Mouse (Mus musculus): ENCODE results near the gene Pet117.

The Pet117 gene

DNA sequence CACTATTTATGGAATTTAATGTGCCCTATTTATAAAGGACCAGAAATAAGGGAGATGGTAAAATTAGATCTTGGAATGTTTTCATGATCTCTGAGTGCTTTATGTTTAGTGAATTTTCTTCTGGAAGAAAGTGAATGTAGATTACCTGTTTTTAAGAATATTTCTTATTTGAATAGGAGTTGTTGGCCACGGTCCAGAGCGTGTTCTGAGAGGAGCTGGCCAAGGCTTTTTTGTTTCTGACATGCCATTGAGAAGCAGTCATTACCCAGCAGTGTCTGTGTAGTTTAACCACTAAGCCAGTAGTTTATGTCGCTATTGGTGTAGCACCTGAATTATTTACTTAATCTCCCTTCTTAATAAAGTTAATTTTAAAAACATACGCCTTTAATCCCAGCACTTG lies 12.9 kb downstream of the Pet117 start:
- no peak for DNase-seq (ENCODE audit: low read depth, low spot score)

DNA sequence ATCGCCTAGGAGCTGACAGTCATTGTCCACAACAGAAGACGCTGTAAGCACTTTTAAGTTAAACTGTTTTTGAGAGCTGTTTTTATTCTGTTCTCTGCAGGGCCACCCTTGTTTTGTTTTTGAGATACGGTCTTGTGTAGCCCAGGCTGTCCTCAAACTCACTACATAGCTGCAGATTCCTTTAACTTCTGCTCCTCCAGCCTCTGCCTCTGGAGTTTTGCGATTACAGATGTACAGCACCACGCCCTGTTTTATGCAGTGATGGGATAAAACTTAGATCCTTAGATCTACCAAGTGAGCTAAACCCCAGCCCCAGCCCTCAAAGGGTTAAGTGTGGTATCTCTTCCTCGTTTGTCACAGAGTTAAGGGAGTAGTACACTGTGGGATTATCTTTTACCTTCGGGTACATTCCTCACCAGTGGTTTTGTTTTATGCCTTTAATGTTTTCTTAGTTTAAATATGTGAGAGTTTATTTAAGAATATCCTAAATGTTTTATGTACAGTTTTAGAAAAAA lies 13.9 kb downstream of the Pet117 start:
- DNase-seq (ENCODE audit: low read depth, low spot score): no peak

DNA sequence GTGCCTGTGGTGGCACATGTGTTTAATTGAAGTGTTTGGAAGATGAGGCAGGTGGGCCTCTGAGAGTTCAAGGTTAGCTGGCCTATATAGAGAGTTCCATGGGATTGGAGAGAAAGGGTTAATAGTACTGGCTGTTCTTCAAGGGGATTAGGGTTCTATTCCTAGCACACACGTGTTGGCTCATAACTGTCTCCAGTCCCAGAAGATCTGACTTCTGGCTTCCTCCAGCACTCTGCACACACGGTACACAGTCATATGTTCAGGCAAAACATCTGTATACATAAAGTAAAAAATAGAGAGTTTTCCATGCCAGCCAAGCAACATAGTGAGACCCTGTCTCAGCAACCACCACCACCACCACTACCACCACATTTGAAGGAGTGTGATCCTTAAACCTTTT lies 17.5 kb downstream of the Pet117 start:
- peak; percentile 73 for DNase-seq (ENCODE audit: low read depth, low spot score)

DNA sequence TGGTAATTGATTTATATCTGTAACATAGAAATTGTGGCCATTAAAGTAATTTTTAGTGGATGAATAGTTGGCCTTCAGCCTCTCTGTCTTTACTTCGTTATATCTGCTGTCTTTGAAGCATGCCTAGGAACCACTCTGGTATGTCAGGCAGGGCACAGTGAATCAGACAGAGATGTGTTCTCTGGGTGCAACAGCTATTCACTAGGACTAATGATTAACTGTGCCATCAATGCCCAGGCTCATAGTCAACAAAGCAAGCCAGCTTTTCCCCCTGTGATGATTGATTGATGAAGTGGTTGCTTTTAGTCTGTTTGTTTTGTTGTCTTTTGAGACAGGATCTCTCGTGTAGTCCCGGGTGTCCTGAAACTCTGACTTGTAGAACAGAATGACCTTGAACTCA lies 19.6 kb downstream of the Pet117 start:
- DNase-seq (ENCODE audit: low read depth, low spot score): no peak

DNA sequence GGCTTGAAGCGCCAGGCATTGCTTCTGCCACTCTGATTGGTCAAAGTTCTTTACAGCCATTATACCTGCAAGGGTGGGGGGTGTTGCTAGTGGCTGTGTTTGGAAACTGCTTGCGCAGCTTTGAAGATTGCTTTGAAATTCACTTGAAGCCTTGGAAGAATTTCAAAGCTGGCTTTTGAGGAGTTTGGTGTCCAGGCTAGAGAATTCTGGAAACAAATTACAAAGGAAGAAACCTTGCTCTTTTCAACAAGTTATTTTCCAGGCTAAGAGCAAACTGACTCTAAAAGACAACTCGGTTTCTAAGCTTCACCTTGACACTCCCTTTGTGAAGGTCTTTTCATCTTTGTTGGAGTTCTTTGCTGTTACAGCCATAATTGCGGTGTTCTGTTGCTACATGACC lies 30.7 kb downstream of the Pet117 start:
- DNase-seq (ENCODE audit: low read depth, low spot score): no peak

DNA sequence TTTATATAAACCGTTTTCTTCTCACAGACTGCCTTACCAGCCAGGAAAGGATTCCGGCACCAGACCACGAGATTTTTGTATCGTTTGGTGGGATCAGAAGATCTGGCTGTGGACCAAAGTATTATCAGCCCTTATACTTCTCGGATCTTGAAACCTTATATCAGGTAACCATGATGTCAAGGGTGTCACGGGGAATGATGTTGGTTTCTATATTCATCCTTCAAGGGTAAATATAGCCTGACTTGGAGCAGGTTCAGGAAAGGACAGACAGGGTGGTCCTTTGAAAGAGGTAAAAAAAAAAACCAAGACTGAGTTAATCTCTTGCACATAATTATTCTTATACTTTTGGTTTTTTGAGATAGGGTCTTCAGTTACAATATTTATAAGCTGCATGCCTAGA lies 31.9 kb downstream of the Pet117 start:
- peak; percentile 56 for DNase-seq (ENCODE audit: low read depth, low spot score)

DNA sequence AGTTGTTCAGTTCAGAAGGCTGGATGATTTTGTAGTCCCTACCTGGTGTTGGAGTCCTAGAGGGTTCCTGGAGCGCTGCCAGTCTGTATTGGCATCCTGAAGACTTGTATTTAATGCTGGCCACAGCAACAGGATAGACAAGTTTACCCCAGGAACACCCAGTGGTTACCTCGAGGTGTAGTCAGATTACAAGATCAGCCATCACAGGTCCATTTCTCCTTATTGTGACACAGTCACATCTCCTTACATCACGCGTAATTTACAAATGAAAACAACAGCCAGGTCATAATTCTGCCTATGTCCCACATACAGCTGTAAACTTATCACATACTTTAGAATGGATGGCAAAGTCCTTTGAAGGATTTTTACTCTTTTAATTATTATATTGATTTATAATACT lies 40.2 kb downstream of the Pet117 start:
- DNase-seq (ENCODE audit: low read depth, low spot score): no peak

DNA sequence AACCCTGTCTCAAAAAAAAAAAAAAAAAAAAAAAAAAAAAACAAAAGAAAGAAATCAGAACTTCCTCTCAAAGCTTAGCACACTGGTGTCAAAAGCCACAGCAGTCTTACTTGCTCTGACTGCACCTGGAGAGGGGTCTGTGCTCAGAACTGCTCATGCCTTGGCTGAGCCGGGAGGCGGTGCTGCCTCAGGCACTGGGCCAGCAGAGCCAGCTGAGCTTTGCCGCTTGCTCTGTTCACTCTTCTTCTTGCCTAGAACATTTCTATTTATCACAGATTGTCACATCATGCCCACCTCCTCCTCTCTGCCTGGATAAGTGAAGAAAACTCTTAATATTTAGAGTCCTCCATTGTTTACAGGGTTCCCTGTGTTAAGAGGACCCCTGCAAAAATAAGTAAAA lies 41.8 kb downstream of the Pet117 start:
- DNase-seq (ENCODE audit: low read depth, low spot score): peak; percentile 16

DNA sequence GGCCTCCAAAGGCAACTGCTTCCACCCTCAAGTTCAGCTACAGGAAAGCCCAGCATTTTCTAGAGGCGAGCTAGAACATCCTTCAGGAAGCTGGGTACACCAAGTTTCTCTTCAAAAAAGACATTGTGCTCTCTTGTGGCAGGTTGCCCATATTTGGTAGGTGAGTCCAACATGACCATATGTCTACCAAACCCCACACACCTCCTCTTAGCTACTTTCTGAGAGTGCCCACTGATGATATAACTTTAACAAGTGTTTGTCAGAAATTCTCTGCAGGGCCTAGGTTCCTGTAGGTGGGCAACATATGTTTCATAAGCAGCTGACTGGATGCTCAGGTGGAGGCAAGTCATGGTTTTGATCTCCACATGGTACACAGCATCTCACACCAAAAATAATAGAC lies 45.9 kb downstream of the Pet117 start:
- no peak for DNase-seq (ENCODE audit: low read depth, low spot score)

DNA sequence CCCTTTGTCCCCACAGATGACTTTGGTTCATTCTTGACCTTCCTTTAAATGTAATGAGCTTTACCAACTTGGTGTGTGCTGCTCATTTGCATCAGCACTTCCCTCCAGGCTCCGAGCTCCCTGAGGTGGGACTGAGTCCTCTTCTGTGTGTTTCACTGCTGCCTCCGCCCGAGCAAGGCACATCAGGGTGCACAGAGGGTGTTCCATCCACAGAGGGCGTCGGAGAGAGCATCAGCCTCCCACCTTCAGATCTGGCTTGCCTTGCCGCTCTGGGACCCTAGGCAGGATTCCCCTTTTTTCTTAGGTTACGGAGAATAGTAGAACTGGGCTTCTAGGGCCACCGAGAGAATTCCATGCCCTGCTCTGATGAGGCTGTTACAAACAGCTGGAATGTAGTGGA lies 48.1 kb downstream of the Pet117 start:
- no peak for DNase-seq (ENCODE audit: low read depth, low spot score)

DNA sequence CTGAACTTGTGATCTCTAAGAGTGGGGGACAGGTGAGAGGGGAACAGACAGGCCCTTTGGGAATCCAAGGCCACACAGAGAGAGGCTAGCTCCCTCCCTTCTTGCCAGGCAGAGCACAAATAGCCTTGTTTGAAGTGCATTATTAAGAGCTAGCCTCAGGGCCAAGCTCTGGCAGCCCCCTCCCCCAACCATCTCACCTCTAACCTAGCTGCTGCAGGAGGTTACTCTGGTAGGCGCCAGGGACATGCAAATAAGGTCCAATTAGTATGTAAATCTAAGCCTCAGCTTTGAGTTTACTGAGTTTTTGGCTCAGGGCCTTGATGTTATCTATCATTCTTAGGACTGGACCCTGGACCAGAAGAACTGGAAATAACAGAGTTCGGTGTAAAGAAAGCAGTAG lies 49.3 kb downstream of the Pet117 start:
- DNase-seq (ENCODE audit: low read depth, low spot score): no peak

DNA sequence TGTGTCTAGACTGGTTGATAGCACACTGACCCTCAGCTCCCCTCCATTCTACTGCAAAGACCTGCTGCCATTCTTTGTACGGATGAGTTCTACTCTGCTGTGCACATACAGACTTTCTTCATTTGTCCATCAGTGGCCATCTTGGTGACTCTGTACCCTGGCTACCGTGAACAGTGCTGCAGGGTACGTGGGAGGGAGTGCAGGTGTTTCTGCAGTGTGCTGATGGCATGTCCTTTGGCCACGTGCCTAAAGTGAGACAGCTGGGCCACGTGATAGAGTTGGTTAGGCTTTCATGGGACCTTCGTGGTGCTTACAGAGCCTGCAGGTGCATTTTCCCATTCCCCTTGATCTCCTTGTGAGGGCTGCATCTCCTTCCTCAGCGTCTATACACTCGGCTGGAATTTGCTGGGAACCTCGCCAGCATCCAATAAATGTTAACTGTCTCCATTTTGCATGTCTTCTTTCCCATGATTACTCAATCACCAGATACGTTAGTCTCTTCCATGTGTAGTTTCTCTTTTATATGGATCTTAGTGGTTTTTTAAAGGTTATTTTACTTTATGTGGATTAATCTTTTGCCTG lies 53.4 kb downstream of the Pet117 start:
- DNase-seq (ENCODE audit: low read depth, low spot score): no peak

All from skeletal muscle tissue, adult 2 months (tissue).